Comparison of ENCODE assay signal across 22 mouse cellular contexts in genomic region chr4:72014221-72014850, GRCm38 (mm10).
DNase-seq lines count a peak whose midpoint lies in the region; ATAC-seq lines count a peak whose summit lies in the region.
"Had no signal": no experiment of that assay in that cellular context is flagged by ENCODE, and none has a peak within 500 bp of the region (broad histone marks: within the 10 kb centered on the region; RNA-seq: fewer than 3 reads in every experiment).

No protein-coding gene starts in this region.

- no peaks in the 10 kb centered on the region for H3K36me3 ChIP-seq in kidney, embryonic 15.5 days
- no peaks in the 10 kb centered on the region for H3K36me3 ChIP-seq in midbrain, embryonic 10.5 days
- H3K36me3 ChIP-seq: embryonic facial prominence, embryonic 12.5 days; hindbrain, embryonic 15.5 days had no signal

- ATAC-seq in kidney, embryonic 15.5 days (replicated peaks; ENCODE audit: low FRiP score) = peak; percentile 75
- ATAC-seq in inflammation-experienced regulatory T-cells, adult 6 months = no peak

- DNase-seq in kidney, adult 18-20 months = peak; percentile 3
- DNase-seq in kidney, postnatal 25 days = no peak
- peak; percentile 14 for DNase-seq in right cerebral cortex, adult 18-20 months
- DNase-seq in right cerebral cortex, postnatal 4 days = no peak
- DNase-seq in testis, postnatal 14 days (ENCODE audit: low spot score) = peak; percentile 27
- no peak for DNase-seq in midbrain, embryonic 10.5 days (ENCODE audit: low spot score)
- DNase-seq: adrenal gland, postnatal 14 days; cerebellum, adult 2 months; gastrocnemius, postnatal 25 days; heart, postnatal 36 days; lung, adult 2 months; midbrain, embryonic 14.5 days; retina, postnatal 1 day; spleen, adult 18-20 months; thymus, postnatal 25 days had no signal

- H3K4me3 ChIP-seq in kidney, embryonic 15.5 days (replicated peaks) = no peak overlapping the region
- no peak overlapping the region for H3K4me3 ChIP-seq in midbrain, embryonic 10.5 days
- H3K4me3 ChIP-seq: embryonic facial prominence, embryonic 12.5 days; hindbrain, embryonic 15.5 days; myocyte had no signal

- H3K4me1 ChIP-seq in kidney, embryonic 15.5 days = no peaks in the 10 kb centered on the region
- H3K4me1 ChIP-seq in midbrain, embryonic 10.5 days = no peaks in the 10 kb centered on the region
- H3K4me1 ChIP-seq: embryonic facial prominence, embryonic 12.5 days; hindbrain, embryonic 15.5 days had no signal

- no peak overlapping the region for H3K9ac ChIP-seq in kidney, embryonic 15.5 days
- H3K9ac ChIP-seq: embryonic facial prominence, embryonic 12.5 days; hindbrain, embryonic 15.5 days had no signal

- H3K4me2 ChIP-seq in kidney, embryonic 15.5 days = no peak overlapping the region
- H3K4me2 ChIP-seq: embryonic facial prominence, embryonic 12.5 days; heart, embryonic 11.5 days; hindbrain, embryonic 15.5 days; liver, embryonic 11.5 days had no signal

- no peaks in the 10 kb centered on the region for H3K9me3 ChIP-seq in kidney, embryonic 15.5 days (replicated peaks)
- no peaks in the 10 kb centered on the region for H3K9me3 ChIP-seq in midbrain, embryonic 10.5 days (replicated peaks)
- H3K9me3 ChIP-seq: hindbrain, embryonic 15.5 days had no signal

- H3K27me3 ChIP-seq in kidney, embryonic 15.5 days = no peaks in the 10 kb centered on the region
- H3K27me3 ChIP-seq in midbrain, embryonic 10.5 days (ENCODE audit: low read depth, poor library complexity, severe bottlenecking) = no peaks in the 10 kb centered on the region
- H3K27me3 ChIP-seq: embryonic facial prominence, embryonic 12.5 days; hindbrain, embryonic 15.5 days had no signal

- H3K27ac ChIP-seq in kidney, embryonic 15.5 days = peak overlapping the region; percentile 63
- H3K27ac ChIP-seq in midbrain, embryonic 10.5 days (replicated peaks) = no peak overlapping the region
- H3K27ac ChIP-seq: embryonic facial prominence, embryonic 12.5 days; hindbrain, embryonic 15.5 days had no signal

- WGBS in kidney, embryonic 15.5 days = 50% methylated on average over 2 of the region's 2 CpGs
- WGBS in midbrain, embryonic 10.5 days = 90% methylated on average over 2 of the region's 2 CpGs

Comparison
In these comparisons a context has a peak if more than half of its experiments do, and no peak if none do; other contexts are left out.
1. DNase-seq: peak in kidney, adult 18-20 months (single experiment), right cerebral cortex, adult 18-20 months (single experiment) and testis, postnatal 14 days (single experiment); none in kidney, postnatal 25 days (0 of 2), right cerebral cortex, postnatal 4 days (single experiment) and midbrain, embryonic 10.5 days (single experiment).